Mouse (Mus musculus) stomach, embryonic 15.5 days (tissue): ENCODE results near the gene Bak1. TPM values are rescaled to one million over a fixed set of nuclear protein-coding genes. Genes with fewer than 3 reads are reported as not detected.

Source experiments
- ATAC-seq: fragments of 200-750 bp; cut with Nextera tagmentation; 2 replicates; pipeline ENCODE4 v1.8.0; 2017; ENCODE audit warnings: low read depth, moderate number of reproducible peaks, moderate TSS enrichment; ENCODE audit not compliant: insufficient read depth, low FRiP score
- H3K27ac ChIP-seq: fragments of 300-500 bp; sonication (generic); 2 replicates; pipeline ENCODE4 v1.5.1; 2015; ENCODE audit warnings: mild to moderate bottlenecking, inconsistent platforms
- H3K27me3 ChIP-seq: fragments of 300-500 bp; sonication (generic); replicated peaks from 2 replicates; pipeline ENCODE4 v1.6.1; 2015; ENCODE audit warnings: inconsistent platforms
- H3K36me3 ChIP-seq: fragments of 300-500 bp; sonication (generic); 2 replicates; pipeline ENCODE4 v1.6.1; 2015; ENCODE audit warnings: inconsistent platforms
- H3K4me1 ChIP-seq: fragments of 300-500 bp; sonication (generic); 2 replicates; pipeline ENCODE4 v1.6.1; 2015; ENCODE audit warnings: inconsistent platforms
- H3K4me2 ChIP-seq: fragments of 300-500 bp; sonication (generic); 2 replicates; pipeline ENCODE4 v1.6.1; 2015; ENCODE audit warnings: mild to moderate bottlenecking, inconsistent platforms
- H3K4me3 ChIP-seq: fragments of 300-500 bp; sonication (generic); replicated peaks from 2 replicates; pipeline ENCODE4 v1.5.1; 2015; ENCODE audit warnings: inconsistent platforms
- H3K9ac ChIP-seq: fragments of 300-500 bp; sonication (generic); 2 replicates; pipeline ENCODE4 v1.6.1; 2015; ENCODE audit warnings: inconsistent platforms
- H3K9me3 ChIP-seq: fragments of 300-500 bp; sonication (generic); 2 replicates; pipeline ENCODE4 v1.6.1; 2016; ENCODE audit warnings: inconsistent platforms
- WGBS: fragments of 180-500 bp; shearing (Covaris S2); methylation state at CpG from one replicate; pipeline ENCODE4 v1.1.7; 2015; 5-methylcytosine and 5-hydroxymethylcytosine counted together
- polyA plus RNA-seq: library from polyadenylated mRNA; unstranded; fragments of >200 nt; fragmentation: Nextera tagmentation; extraction: Ambion mirVana; gene quantifications from 2 replicates; pipeline ENCODE4 v1.2.1, GENCODE M21; 2015

The Bak1 gene
- polyA plus RNA-seq, result 4.6 and 5.7 TPM in 2 replicates

- peaks cover 7% of the 10 kb centered on the region; the same call in 1 of the 2 replicates for H3K36me3 ChIP-seq
- peak within 1 kb of the TSS; percentile 83 for H3K4me2 ChIP-seq
- no peaks in the 10 kb centered on the region for H3K27me3 ChIP-seq
- peak within 1 kb of the TSS; percentile 59 for H3K4me3 ChIP-seq
- peak within 1 kb of the TSS; percentile 70 for H3K9ac ChIP-seq
- 62% methylated on average over 3 of the region's 4 CpGs for WGBS
- peak within 1 kb of the TSS; percentile 65 for H3K27ac ChIP-seq
- ATAC-seq, result no peak
- H3K9me3 ChIP-seq, result no peaks in the 10 kb centered on the region
- H3K4me1 ChIP-seq, result peaks cover 22% of the 10 kb centered on the region
Observed at GRCm38 (mm10) chr17:27028909-27029308, at the start of gene Bak1. Bak1 (minus strand) TSS chr17:27029009.

DNA sequence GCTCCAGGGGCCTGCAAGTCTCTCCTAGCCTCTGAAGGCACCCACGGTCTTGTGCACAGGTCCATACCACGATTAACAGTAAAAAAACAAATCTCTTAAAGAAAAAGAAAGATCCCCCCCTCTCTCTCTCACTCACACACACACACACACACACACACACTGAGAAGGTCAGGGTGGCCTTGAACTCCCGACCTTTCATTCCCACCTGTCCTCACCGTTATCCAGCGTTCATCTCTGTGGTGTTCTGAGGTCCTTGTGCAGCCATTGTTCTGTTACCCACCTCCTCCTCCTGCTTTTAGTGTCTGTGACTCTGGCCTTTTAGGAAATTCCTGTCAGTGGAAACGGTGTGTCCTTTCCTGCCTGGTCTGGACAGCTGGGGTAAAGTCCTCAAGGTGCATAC lies 49.7 kb upstream of the Bak1 start:
- 81% methylated on average over 6 of the region's 6 CpGs for WGBS
- no peak overlapping the region for H3K9ac ChIP-seq
- ATAC-seq, result no peak

GRCm38 (mm10) chr17:27077920-27078319 lies 49.1 kb upstream of the Bak1 start:
- Histone ChIP-seq H3K27me3 (no peaks in the 10 kb centered on the region), H3K4me1 (peaks cover 22% of the 10 kb centered on the region), H3K4me3 (no peak overlapping the region), H3K36me3 (0 out of 2 replicates have a peak, but pooled peaks cover 3% of the 10 kb centered on the region), H3K4me2 (no peak overlapping the region), H3K9ac (no peak overlapping the region), H3K27ac (no peak overlapping the region), H3K9me3 (no peaks in the 10 kb centered on the region)
- ATAC-seq, result no peak
- 78% methylated on average over 6 of the region's 6 CpGs for WGBS

More for the DNA sequence above, 49.7 kb upstream of the Bak1 start:
- Histone ChIP-seq H3K27ac (no peak overlapping the region), H3K4me3 (no peak overlapping the region), H3K4me2 (no peak overlapping the region), H3K27me3 (no peaks in the 10 kb centered on the region), H3K9me3 (no peaks in the 10 kb centered on the region), H3K4me1 (peaks cover 24% of the 10 kb centered on the region), H3K36me3 (0 out of 2 replicates have a peak, but pooled peaks cover 3% of the 10 kb centered on the region)

- Histone ChIP-seq H3K4me2 (no peak overlapping the region), H3K36me3 (0 out of 2 replicates have a peak, but pooled peaks cover 3% of the 10 kb centered on the region)
- 94% methylated on average over 7 of the region's 7 CpGs for WGBS
Observed at GRCm38 (mm10) chr17:27077133-27077532, 48.3 kb upstream of the Bak1 start.

DNA sequence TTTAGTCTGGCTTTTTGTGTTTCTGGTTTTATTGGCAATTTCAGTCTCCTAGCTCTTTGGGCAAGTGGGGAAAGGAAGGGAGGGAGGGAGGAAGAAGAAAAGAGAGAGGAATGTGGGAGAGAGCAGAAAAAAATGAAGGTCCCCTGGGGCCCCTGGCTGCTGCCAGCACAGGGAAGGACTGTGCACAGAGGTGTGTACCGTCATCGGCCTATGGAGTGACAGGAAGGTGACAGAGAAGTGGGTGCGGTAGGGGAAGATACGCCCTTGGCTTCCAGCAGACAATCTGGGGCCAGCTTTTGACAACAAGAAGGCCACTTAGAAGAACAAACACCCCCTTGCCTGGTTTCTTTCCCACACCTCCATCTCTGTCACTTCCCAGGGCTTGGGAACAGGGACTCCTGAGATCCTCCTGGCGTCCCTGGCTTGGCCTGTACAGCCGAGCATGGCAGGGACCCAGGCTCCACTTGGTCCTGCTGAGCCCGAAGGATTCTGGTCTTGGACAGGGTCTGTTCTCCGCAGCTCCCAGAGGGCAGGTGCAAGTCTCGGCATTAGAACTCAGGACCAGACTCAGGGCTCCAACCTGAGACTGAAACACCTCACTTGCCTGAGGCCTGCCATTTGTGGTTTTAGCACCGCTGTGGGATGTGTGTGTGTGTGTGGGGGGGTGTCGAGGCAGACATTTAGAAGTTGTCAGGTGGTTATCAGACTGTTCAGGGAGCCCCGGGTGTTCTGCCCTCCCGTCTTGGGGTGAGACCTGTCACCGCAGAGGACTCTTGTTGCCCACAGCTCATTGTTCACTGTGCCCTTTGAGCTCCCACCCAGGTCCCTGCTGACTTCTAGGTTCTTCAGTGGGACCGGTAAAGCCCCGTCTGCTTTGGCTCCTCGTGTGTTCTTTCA lies 46.3 kb upstream of the Bak1 start:
- 0 out of 2 replicates have a peak, but pooled peaks cover 3% of the 10 kb centered on the region for H3K36me3 ChIP-seq
- 71% methylated on average over 17 of the region's 17 CpGs for WGBS
- H3K9ac ChIP-seq, result no peak overlapping the region
- H3K27me3 ChIP-seq, result no peaks in the 10 kb centered on the region
- H3K4me3 ChIP-seq, result no peak overlapping the region
- peak; percentile 40; the same call in 1 of the 2 replicates for ATAC-seq
- peak overlapping the region; percentile 64 for H3K27ac ChIP-seq
- H3K4me1 ChIP-seq, result peaks cover 17% of the 10 kb centered on the region
- H3K9me3 ChIP-seq, result no peaks in the 10 kb centered on the region
- H3K4me2 ChIP-seq, result no peak overlapping the region

More at GRCm38 (mm10) chr17:27077133-27077532, 48.3 kb upstream of the Bak1 start:
- no peaks in the 10 kb centered on the region for H3K9me3 ChIP-seq
- no peak for ATAC-seq
- no peaks in the 10 kb centered on the region for H3K27me3 ChIP-seq
- H3K9ac ChIP-seq, result no peak overlapping the region
- H3K4me3 ChIP-seq, result no peak overlapping the region
- H3K4me1 ChIP-seq, result peaks cover 22% of the 10 kb centered on the region
- H3K27ac ChIP-seq, result no peak overlapping the region

DNA sequence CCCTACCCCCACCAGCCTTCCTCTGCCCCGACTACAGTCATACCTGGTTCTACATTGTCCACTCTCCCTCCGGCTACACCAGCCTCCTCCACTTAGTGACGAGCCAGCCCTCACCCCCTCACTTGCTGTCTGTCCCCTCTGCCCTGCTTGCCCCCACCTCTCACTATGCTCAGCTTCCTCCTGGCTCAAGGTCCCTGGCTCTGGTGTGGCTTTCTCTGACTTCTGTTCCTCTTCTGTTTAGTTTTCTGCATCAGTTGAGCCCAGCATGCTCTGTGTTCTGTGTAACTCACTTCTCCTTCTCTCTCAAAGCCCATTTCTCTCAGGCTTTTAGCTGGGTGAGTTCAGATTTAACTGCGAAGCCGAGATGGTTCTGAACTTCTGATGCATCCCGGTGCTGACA lies 45.4 kb upstream of the Bak1 start:
- H3K27ac ChIP-seq, result peak overlapping the region; percentile 64
- 0 out of 2 replicates have a peak, but pooled peaks have one; percentile 24 for ATAC-seq

DNA sequence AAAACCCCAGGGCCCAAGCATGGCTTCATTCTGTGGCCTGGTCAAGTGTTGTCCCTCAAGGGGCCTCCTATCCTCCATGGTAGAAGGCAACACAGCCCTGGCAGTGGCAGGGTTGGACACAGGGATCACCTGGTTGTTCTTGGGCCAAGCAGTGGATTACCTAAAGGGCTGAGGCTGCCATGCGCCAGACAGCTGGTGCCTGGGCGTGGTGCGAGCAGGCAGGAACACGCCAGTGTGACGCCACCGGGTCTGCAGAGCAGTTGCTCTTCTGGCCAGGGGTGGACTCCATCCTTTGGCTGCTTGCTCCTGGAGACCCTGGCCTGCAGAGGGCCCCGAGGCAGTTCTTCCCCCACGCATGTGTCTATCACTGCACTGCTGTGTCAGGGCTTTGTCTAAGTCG lies 45.0 kb upstream of the Bak1 start:
- 70% methylated on average over 9 of the region's 9 CpGs for WGBS
- no peaks in the 10 kb centered on the region for H3K9me3 ChIP-seq
- no peak overlapping the region for H3K4me3 ChIP-seq
- H3K36me3 ChIP-seq, result 0 out of 2 replicates have a peak, but pooled peaks cover 3% of the 10 kb centered on the region
- no peaks in the 10 kb centered on the region for H3K27me3 ChIP-seq
- no peak overlapping the region for H3K4me2 ChIP-seq
- ATAC-seq, result peak; percentile 5; the same call in 1 of the 2 replicates
- no peak overlapping the region for H3K9ac ChIP-seq
- peaks cover 22% of the 10 kb centered on the region for H3K4me1 ChIP-seq
- H3K27ac ChIP-seq, result no peak overlapping the region; the same call in 1 of the 2 replicates

More for the DNA sequence above, 45.4 kb upstream of the Bak1 start:
- Histone ChIP-seq H3K9me3 (no peaks in the 10 kb centered on the region), H3K27me3 (no peaks in the 10 kb centered on the region), H3K4me2 (no peak overlapping the region), H3K9ac (no peak overlapping the region), H3K4me1 (peaks cover 21% of the 10 kb centered on the region), H3K36me3 (0 out of 2 replicates have a peak, but pooled peaks cover 3% of the 10 kb centered on the region), H3K4me3 (no peak overlapping the region)
- WGBS, result 57% methylated on average over 6 of the region's 6 CpGs

DNA sequence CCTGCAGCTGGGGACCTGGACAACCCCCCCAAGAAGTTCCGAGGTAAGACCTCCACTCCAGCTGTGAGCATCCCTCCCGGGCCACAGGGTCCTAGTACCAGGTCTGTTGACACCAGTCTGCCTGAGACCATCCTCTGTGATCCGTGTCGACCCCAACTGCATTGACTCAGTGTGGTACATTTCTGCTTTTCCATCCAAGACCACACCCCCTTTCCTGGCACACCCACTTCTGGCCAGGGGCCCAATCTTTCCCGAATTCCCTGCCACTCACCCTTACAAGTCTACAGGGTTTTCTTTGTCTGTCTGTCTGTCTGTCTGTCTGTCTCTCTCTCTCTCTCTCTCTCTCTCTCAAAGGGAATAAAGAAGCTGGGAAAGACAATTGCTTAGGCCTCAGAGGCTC lies 44.3 kb upstream of the Bak1 start:
- no peak overlapping the region for H3K4me2 ChIP-seq
- ATAC-seq, result no peak

GRCm38 (mm10) chr17:27072363-27072762 lies 43.6 kb upstream of the Bak1 start:
- 93% methylated on average over 8 of the region's 8 CpGs for WGBS
- no peaks in the 10 kb centered on the region for H3K36me3 ChIP-seq
- H3K4me2 ChIP-seq, result no peak overlapping the region
- peaks cover 22% of the 10 kb centered on the region for H3K4me1 ChIP-seq
- no peaks in the 10 kb centered on the region for H3K9me3 ChIP-seq
- ATAC-seq, result no peak
- H3K27me3 ChIP-seq, result no peaks in the 10 kb centered on the region
- H3K9ac ChIP-seq, result no peak overlapping the region
- no peak overlapping the region for H3K27ac ChIP-seq
- H3K4me3 ChIP-seq, result no peak overlapping the region

More for the DNA sequence above, 44.3 kb upstream of the Bak1 start:
- H3K27ac ChIP-seq, result no peak overlapping the region
- H3K27me3 ChIP-seq, result no peaks in the 10 kb centered on the region
- H3K4me1 ChIP-seq, result peaks cover 22% of the 10 kb centered on the region
- 72% methylated on average over 5 of the region's 5 CpGs for WGBS
- H3K4me3 ChIP-seq, result no peak overlapping the region
- H3K36me3 ChIP-seq, result 0 out of 2 replicates have a peak, but pooled peaks cover 3% of the 10 kb centered on the region
- H3K9me3 ChIP-seq, result no peaks in the 10 kb centered on the region
- H3K9ac ChIP-seq, result no peak overlapping the region

- H3K4me2 ChIP-seq, result no peak overlapping the region
- ATAC-seq, result no peak
- WGBS, result 46% methylated on average over 6 of the region's 6 CpGs
- H3K27me3 ChIP-seq, result no peaks in the 10 kb centered on the region
- no peak overlapping the region for H3K4me3 ChIP-seq
- H3K9me3 ChIP-seq, result no peaks in the 10 kb centered on the region
- no peak overlapping the region for H3K9ac ChIP-seq
- no peak overlapping the region for H3K27ac ChIP-seq
- no peaks in the 10 kb centered on the region for H3K36me3 ChIP-seq
- peaks cover 22% of the 10 kb centered on the region for H3K4me1 ChIP-seq
Observed at GRCm38 (mm10) chr17:27071630-27072029, 42.8 kb upstream of the Bak1 start.

DNA sequence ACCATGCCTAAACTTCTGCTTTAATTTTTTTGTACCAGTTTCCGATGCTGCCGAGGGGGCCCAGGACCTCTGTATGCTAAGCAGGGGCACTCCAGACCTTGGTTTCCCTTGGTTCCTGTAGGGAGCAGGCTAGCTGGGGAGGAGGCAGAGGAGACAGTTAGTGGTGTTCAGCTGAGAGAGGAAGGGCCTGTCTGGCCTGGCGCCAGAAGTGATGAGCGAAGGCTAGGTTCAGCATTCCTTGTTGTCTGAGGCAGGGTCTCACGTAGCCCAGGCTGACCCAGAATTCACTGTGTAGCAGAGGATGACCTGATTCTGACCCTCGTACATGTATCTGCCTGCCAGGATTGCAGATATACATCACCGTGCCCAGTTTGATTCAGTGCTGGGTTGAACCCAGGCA lies 42.1 kb upstream of the Bak1 start:
- Histone ChIP-seq H3K9me3 (no peaks in the 10 kb centered on the region), H3K27me3 (no peaks in the 10 kb centered on the region), H3K36me3 (no peaks in the 10 kb centered on the region), H3K4me2 (no peak overlapping the region), H3K4me3 (no peak overlapping the region), H3K9ac (no peak overlapping the region), H3K27ac (no peak overlapping the region), H3K4me1 (peaks cover 26% of the 10 kb centered on the region)
- ATAC-seq, result no peak
- WGBS, result 86% methylated on average over 7 of the region's 7 CpGs

DNA sequence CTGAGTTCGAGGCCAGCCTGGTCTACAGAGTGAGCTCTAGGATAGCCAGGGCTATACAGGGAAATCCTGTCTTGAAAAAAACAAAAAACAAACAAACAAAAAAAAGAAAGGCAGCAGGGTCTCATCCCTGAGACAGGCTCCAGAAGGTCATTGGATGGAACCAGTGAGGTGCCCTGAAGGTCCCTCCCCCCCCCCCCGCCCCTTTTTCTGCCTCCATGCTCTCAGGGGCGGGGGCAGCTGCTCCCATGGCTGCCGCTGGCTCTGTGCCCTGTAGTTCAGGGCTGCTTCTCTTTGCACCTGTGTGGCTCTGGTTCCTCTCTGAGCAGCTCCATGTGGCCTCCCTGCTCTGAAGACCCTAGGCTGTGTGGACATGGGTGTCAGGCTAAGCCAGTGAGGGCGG lies 40.3 kb upstream of the Bak1 start:
- Histone ChIP-seq H3K4me2 (no peak overlapping the region), H3K9ac (no peak overlapping the region), H3K9me3 (no peaks in the 10 kb centered on the region), H3K4me1 (peaks cover 30% of the 10 kb centered on the region), H3K36me3 (no peaks in the 10 kb centered on the region), H3K27ac (no peak overlapping the region), H3K4me3 (no peak overlapping the region), H3K27me3 (no peaks in the 10 kb centered on the region)
- no peak for ATAC-seq
- 76% methylated on average over 5 of the region's 5 CpGs for WGBS
